Mouse (Mus musculus) MEL (cell line): Measurements from ENCODE around the gene Akt3.

Source experiments
- BHLHE40 ChIP-seq: IDR thresholded peaks from 2 replicates; pipeline ENCODE4 v1.6.1; 2012; ENCODE audit warnings: low read depth, mild to moderate bottlenecking, inconsistent platforms, low read length, improper control_type of control experiment, borderline replicate concordance
- CTCF ChIP-seq, 3 experiments: IDR thresholded peaks in 2 of 3; conservative IDR thresholded peaks in 1 of 3; 2 replicates each; pipeline ENCODE4 v1.5.1; 2011 to 2012; ENCODE audit warnings: low read length in 3 of 3, low read depth in 2 of 3, mild to moderate bottlenecking in 2 of 3, improper control_type of control experiment in 1 of 3, inconsistent platforms in 1 of 3, mixed read lengths in 1 of 3, moderate library complexity in 1 of 3; ENCODE audit not compliant: control insufficient read depth in 1 of 3, insufficient read depth in 1 of 3, poor library complexity in 1 of 3, severe bottlenecking in 1 of 3
- EP300 ChIP-seq, 2 experiments: IDR thresholded peaks; 2 replicates each; pipeline ENCODE4 v1.6.1; 2011; ENCODE audit warnings: improper control_type of control experiment in 2 of 2, low read length in 2 of 2, low read depth in 1 of 2, mild to moderate bottlenecking in 1 of 2
- KAT2A ChIP-seq: conservative IDR thresholded peaks from 2 replicates; pipeline ENCODE4 v1.6.1; 2012; ENCODE audit warnings: low read depth, low read length, improper control_type of control experiment, inconsistent platforms
- MAZ ChIP-seq: IDR thresholded peaks from 2 replicates; pipeline ENCODE4 v1.6.1; 2012; ENCODE audit warnings: low read depth, mild to moderate bottlenecking, inconsistent platforms, low read length, improper control_type of control experiment
- MXI1 ChIP-seq: IDR thresholded peaks from 2 replicates; pipeline ENCODE4 v1.6.1; 2011; ENCODE audit warnings: mild to moderate bottlenecking, low read depth, low read length, improper control_type of control experiment
- POLR2A ChIP-seq, 2 experiments: IDR thresholded peaks; 2 replicates each; pipeline ENCODE4 v1.6.1; 2011 to 2012; ENCODE audit warnings: low read length in 2 of 2, mild to moderate bottlenecking in 2 of 2, control low read depth in 1 of 2, improper control_type of control experiment in 1 of 2, low read depth in 1 of 2, moderate library complexity in 1 of 2; ENCODE audit not compliant: control insufficient read depth in 1 of 2, insufficient read depth in 1 of 2, poor library complexity in 1 of 2
- RCOR1 ChIP-seq: IDR thresholded peaks from 2 replicates; pipeline ENCODE4 v1.6.1; 2012; ENCODE audit warnings: low read depth, mild to moderate bottlenecking, inconsistent platforms, low read length, improper control_type of control experiment
- TBP ChIP-seq: IDR thresholded peaks from 2 replicates; pipeline ENCODE4 v1.8.0; 2011; ENCODE audit warnings: low read depth, low read length, improper control_type of control experiment
- UBTF ChIP-seq: IDR thresholded peaks from 2 replicates; pipeline ENCODE4 v1.6.1; 2012; ENCODE audit warnings: low read depth, mild to moderate bottlenecking, inconsistent platforms, low read length, improper control_type of control experiment, moderate library complexity, borderline replicate concordance; ENCODE audit not compliant: insufficient read depth
- ZC3H11A ChIP-seq: IDR thresholded peaks from 2 replicates; pipeline ENCODE4 v1.6.1; 2012; ENCODE audit warnings: low read depth, mild to moderate bottlenecking, inconsistent platforms, low read length, improper control_type of control experiment

DNA sequence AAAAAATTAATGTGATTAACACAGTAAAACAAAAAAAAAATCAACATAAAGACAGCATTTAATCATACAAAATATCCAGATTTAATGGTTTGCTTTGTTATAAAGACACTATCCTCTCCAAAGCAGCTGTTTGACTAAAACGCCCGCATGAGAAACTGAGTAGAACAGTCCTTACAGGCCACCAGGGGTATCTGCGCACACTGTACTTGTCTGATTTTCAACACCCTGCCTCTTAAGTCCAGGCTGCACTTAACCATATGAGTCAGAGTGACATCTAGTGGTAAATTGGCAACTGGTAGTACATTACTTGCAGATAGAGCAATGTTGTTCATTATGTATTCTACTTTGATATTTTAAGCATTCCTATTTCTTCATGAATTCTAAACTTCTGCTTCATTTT is 69.3 kb downstream of the Akt3 start:
- TF ChIP-seq MAZ, result no peak
- no peak for TF ChIP-seq TBP
- no peak for TF ChIP-seq RCOR1
- no peak for TF ChIP-seq POLR2A (IDR thresholded peaks at IDR 0.05; ENCODE audit: control insufficient read depth in 1 of 2, insufficient read depth in 1 of 2, low read depth in 1 of 2, low read length in 2 of 2, poor library complexity in 1 of 2)
- TF ChIP-seq EP300 (IDR thresholded peaks at IDR 0.05; ENCODE audit: low read depth in 1 of 2, low read length in 2 of 2), result no peak
- TF ChIP-seq BHLHE40, result no peak
- no peak for TF ChIP-seq UBTF
- peak; percentile 35 to 96 (median 66); a peak in 5 of 6 replicates for TF ChIP-seq CTCF (IDR thresholded peaks at IDR 0.05 in 2 of 3, conservative IDR thresholded peaks at IDR 0.05 in 1 of 3; ENCODE audit: control insufficient read depth in 1 of 3, insufficient read depth in 1 of 3, low read depth in 2 of 3, low read length in 3 of 3, poor library complexity in 1 of 3, severe bottlenecking in 1 of 3)
- TF ChIP-seq KAT2A, result no peak
- no peak for TF ChIP-seq MXI1
- peak; percentile 83 for TF ChIP-seq ZC3H11A
